Mouse (Mus musculus) midbrain, embryonic 14.5 days (tissue): ENCODE results near the gene Lrp6. TPM values are rescaled to one million over a fixed set of nuclear protein-coding genes. Genes with fewer than 3 reads are reported as not detected.

Source experiments
- ATAC-seq: fragments of 200-750 bp; cut with Nextera tagmentation; 2 replicates; pipeline ENCODE4 v1.8.0; 2017; ENCODE audit warnings: moderate number of reproducible peaks, moderate library complexity; ENCODE audit not compliant: low FRiP score, low TSS enrichment
- DNase-seq: peaks from one replicate; pipeline ENCODE4 v3.0.0-alpha.2; 2015
- H3K27ac ChIP-seq: fragments of 300-500 bp; sonication (generic); replicated peaks from 2 replicates; pipeline ENCODE4 v1.5.1; 2014; ENCODE audit warnings: mild to moderate bottlenecking, low read depth, low read length, moderate library complexity
- H3K27me3 ChIP-seq: fragments of 300-500 bp; sonication (generic); 2 replicates; pipeline ENCODE4 v1.6.1; 2014; ENCODE audit warnings: low read length, control low read depth, mixed read lengths; ENCODE audit not compliant: control insufficient read depth, insufficient read depth
- H3K36me3 ChIP-seq: fragments of 300-500 bp; sonication (generic); 2 replicates; pipeline ENCODE4 v1.6.1; 2014; ENCODE audit warnings: low read length, control low read depth; ENCODE audit not compliant: control insufficient read depth, insufficient read depth
- H3K4me1 ChIP-seq: fragments of 300-500 bp; sonication (generic); 2 replicates; pipeline ENCODE4 v1.6.1; 2014; ENCODE audit warnings: mild to moderate bottlenecking, antibody characterized with exemption, low read length, control low read depth; ENCODE audit not compliant: control insufficient read depth, insufficient read depth
- H3K4me2 ChIP-seq: fragments of 300-500 bp; sonication (generic); 2 replicates; pipeline ENCODE4 v1.6.1; 2014; ENCODE audit warnings: mild to moderate bottlenecking, low read length, moderate library complexity
- H3K4me3 ChIP-seq: fragments of 300-500 bp; sonication (generic); replicated peaks from 2 replicates; pipeline ENCODE4 v1.5.1; 2014; ENCODE audit warnings: low read depth, low read length
- H3K9ac ChIP-seq: fragments of 300-500 bp; sonication (generic); replicated peaks from 2 replicates; pipeline ENCODE4 v1.6.1; 2014; ENCODE audit warnings: mild to moderate bottlenecking, low read length, moderate library complexity
- H3K9me3 ChIP-seq: fragments of 300-500 bp; sonication (generic); 2 replicates; pipeline ENCODE4 v1.6.1; 2016; ENCODE audit warnings: low read length, control low read depth, mixed read lengths; ENCODE audit not compliant: control insufficient read depth
- WGBS: fragments of 180-500 bp; shearing (Covaris S2); extraction: QIAGEN DNeasy Blood & Tissue Kit; methylation state at CpG from one replicate; pipeline ENCODE4 v1.1.7; 2014; 5-methylcytosine and 5-hydroxymethylcytosine counted together
- polyA plus RNA-seq: library from polyadenylated mRNA; unstranded; fragments of >200 nt; fragmentation: Nextera tagmentation; extraction: Ambion mirVana; gene quantifications from 2 replicates; pipeline ENCODE4 v1.2.1, GENCODE M21; 2014

Gene Lrp6
- polyA plus RNA-seq, 1 experiment from 2014 or later = 26.8 TPM

DNA sequence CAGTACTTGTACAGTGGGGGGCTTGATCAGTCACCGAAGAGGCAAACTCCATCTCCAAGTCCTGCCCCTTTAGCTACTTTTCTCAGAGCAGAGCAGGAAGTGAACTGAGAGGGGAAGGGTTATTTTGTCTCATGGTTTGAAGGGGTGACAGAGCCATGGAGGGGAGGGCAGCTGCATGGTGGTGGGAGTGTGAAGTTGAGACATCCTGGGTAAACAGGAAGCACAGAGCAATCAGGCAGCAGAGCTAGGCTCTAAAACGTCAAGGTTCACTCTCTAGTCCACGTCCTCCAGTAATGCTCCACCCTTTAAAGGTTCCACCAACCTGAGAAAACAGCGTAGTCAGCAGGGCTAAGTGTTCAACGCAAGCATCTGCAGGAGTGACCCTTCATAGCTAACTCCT is 129.8 kb downstream of the Lrp6 start:
- Histone ChIP-seq H3K36me3 (no peaks in the 10 kb centered on the region), H3K4me2 (no peak overlapping the region), H3K4me1 (peaks cover 12% of the 10 kb centered on the region; the same call in 1 of the 2 replicates), H3K9ac (no peak overlapping the region), H3K4me3 (no peak overlapping the region), H3K27ac (no peak overlapping the region), H3K9me3 (no peaks in the 10 kb centered on the region), H3K27me3 (no peaks in the 10 kb centered on the region)
- no peak for ATAC-seq
- DNase-seq = no peak
- 84% methylated on average over 5 of the region's 5 CpGs for WGBS

DNA sequence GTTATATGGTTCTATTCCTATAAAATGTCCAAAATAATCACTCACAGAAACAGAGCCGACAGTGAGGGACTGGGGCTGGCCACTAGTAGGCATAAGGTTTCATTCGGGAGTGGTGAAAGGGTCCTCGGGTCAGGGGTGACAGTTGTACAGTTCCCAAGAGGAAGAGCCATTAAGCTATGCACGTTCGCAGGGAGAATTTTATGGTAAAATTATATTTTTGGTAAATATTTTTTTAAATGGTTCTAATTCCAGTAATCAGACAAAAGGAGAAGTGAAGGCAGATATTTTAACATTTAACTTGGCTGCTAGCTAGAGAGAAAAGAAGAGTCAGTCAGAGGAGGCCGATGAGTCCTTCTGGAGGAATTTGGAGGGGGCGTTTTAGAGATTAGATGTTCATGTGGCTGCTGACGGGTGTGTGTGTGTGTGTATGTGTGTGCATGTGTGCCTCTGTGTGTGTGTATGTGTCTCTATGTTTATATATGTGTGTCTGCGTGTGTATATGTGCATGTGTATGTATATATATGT is 131.8 kb downstream of the Lrp6 start:
- WGBS = 85% methylated on average over 9 of the region's 9 CpGs
- Histone ChIP-seq H3K27me3 (no peaks in the 10 kb centered on the region), H3K4me2 (no peak overlapping the region), H3K4me1 (peaks cover 11% of the 10 kb centered on the region; the same call in 1 of the 2 replicates), H3K27ac (no peak overlapping the region), H3K36me3 (no peaks in the 10 kb centered on the region), H3K9ac (no peak overlapping the region), H3K9me3 (no peaks in the 10 kb centered on the region), H3K4me3 (no peak overlapping the region)
- no peak for DNase-seq
- ATAC-seq = no peak

DNA sequence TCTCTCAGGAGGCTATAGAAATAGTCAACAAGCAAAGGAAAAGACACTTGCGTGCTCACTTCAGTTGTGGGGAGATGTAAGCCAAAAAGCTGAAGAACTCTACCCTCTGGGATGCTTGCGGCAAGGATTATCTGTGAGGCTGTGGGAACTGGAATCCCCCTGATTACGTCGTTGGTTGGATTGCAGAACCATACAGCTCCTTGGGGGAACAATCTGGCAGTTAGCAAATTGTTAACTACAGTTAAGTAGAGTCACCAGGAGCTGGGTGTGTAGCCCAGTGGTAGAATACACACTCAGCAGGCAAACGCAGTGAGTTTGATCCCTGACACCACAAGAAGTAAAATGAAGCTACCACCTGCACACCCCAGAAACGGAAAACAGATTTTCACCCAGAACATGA is 132.7 kb downstream of the Lrp6 start:
- DNase-seq (no peak), ATAC-seq (no peak)
- H3K27ac ChIP-seq = no peak overlapping the region
- no peak overlapping the region for H3K9ac ChIP-seq
- WGBS = 71% methylated on average over 6 of the region's 6 CpGs
- H3K9me3 ChIP-seq = no peaks in the 10 kb centered on the region
- H3K36me3 ChIP-seq = no peaks in the 10 kb centered on the region
- no peak overlapping the region for H3K4me3 ChIP-seq
- peaks cover 3% of the 10 kb centered on the region; the same call in 1 of the 2 replicates for H3K4me1 ChIP-seq
- no peaks in the 10 kb centered on the region for H3K27me3 ChIP-seq
- H3K4me2 ChIP-seq = no peak overlapping the region

DNA sequence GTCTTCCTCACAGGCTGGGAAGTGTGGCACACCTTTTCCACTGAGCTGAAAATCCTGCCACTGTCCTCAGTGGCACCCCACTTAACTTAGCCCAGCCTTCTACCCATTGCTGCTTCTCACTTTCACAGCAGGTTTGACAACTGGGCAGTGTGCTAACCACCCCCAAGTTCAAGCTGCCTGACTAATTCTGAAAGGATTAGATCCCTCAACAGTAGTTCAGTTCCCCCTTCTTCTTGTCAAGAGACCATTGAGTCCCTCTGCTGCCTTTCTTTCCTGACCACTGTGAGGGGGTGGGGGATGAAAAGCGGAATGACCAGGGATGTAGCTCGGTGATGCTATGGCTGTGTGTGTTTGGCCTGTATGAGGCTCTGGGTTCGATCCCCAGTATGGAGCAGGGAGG is 133.5 kb downstream of the Lrp6 start:
- Histone ChIP-seq H3K36me3 (no peaks in the 10 kb centered on the region), H3K27ac (no peak overlapping the region), H3K4me1 (no peaks in the 10 kb centered on the region), H3K4me2 (no peak overlapping the region), H3K27me3 (no peaks in the 10 kb centered on the region), H3K9ac (no peak overlapping the region), H3K9me3 (no peaks in the 10 kb centered on the region), H3K4me3 (no peak overlapping the region)
- no peak for DNase-seq
- 84% methylated on average over 3 of the region's 3 CpGs for WGBS
- no peak for ATAC-seq

DNA sequence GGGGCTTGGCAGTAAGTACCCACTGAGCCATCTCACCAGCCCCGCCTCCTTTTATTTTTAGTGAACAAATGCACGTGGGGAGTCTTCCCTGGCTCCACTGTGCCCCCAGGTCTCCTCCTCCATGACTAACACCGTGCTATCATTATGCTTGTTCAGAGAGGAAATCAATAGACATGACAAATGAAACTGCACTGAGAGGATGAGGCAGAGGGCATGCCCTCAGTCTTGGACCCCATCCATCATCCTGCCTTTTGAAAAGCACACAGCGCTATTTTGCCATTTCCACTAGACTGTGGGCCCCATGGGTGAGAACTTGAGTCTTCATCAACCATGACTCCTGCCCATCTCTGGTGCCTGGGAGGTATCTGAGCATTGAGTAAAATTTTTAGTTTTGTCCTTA is 135.2 kb downstream of the Lrp6 start:
- Histone ChIP-seq H3K27ac (no peak overlapping the region), H3K4me2 (no peak overlapping the region), H3K36me3 (no peaks in the 10 kb centered on the region), H3K4me3 (no peak overlapping the region), H3K4me1 (no peaks in the 10 kb centered on the region), H3K9ac (no peak overlapping the region), H3K9me3 (no peaks in the 10 kb centered on the region), H3K27me3 (no peaks in the 10 kb centered on the region)
- DNase-seq (no peak), ATAC-seq (no peak)
- WGBS = 57% methylated on average over 4 of the region's 4 CpGs

DNA sequence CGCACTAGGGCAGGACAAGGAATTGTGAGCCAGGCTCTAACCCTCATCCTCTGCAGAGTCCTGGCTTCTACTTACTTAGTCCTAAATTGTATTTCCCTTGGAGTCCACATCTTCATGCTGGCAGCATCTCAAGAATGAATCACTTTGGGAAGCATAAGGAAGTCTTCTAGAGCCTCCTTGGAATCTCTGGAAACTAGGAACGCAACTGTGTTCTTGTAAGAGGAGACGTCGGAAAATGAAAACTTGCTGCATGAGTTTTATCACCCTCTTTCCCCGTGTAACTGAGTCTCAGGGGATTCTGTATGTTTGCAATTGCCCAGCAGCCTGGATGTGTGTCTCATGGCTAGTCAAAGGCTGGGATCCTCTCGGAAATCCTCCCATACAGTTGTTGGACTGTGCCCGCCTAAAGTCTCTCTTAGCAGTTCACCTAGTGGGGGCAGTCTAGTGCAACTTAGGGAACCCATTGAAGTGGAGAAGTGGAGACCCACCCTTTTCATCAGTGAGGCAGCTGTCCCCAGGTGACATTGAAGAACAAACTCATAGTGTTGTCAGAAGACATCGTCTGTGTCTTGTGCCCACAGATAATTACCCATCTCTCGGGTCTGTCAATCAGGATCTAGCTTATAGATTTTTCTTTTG is 136.5 kb downstream of the Lrp6 start:
- no peak overlapping the region for H3K4me3 ChIP-seq
- no peak overlapping the region for H3K9ac ChIP-seq
- no peak overlapping the region for H3K27ac ChIP-seq
- 79% methylated on average over 9 of the region's 9 CpGs for WGBS
- H3K4me1 ChIP-seq = no peaks in the 10 kb centered on the region
- no peak overlapping the region for H3K4me2 ChIP-seq
- no peaks in the 10 kb centered on the region for H3K36me3 ChIP-seq
- no peak for DNase-seq
- no peaks in the 10 kb centered on the region for H3K27me3 ChIP-seq
- H3K9me3 ChIP-seq = no peaks in the 10 kb centered on the region
- no peak for ATAC-seq

DNA sequence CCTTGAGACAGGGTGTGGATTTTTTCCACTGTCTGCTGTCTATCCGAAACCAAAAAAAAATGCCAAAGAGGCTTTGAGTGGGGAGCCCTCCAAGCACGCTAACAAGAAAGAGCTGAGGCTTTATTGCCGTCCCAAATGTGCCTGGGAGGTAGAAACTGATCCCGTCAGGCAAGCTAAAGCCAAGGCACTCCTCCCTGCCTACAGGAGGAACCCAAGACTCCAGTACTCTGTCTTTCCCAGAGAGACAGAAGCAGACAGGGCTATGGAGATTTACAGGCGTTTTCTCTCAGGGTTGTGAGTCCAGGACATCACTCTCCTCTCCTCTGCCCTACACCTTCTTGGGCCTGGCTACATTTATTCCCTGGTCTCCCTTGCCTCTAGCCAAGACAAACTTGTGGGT is 138.3 kb downstream of the Lrp6 start:
- H3K4me2 ChIP-seq = no peak overlapping the region
- H3K9ac ChIP-seq = no peak overlapping the region
- H3K4me3 ChIP-seq = no peak overlapping the region
- ATAC-seq (no peak), DNase-seq (no peak)
- no peaks in the 10 kb centered on the region for H3K4me1 ChIP-seq
- H3K27ac ChIP-seq = no peak overlapping the region
- H3K9me3 ChIP-seq = no peaks in the 10 kb centered on the region
- no peaks in the 10 kb centered on the region for H3K27me3 ChIP-seq
- WGBS = 80% methylated on average over 5 of the region's 5 CpGs
- no peaks in the 10 kb centered on the region for H3K36me3 ChIP-seq

DNA sequence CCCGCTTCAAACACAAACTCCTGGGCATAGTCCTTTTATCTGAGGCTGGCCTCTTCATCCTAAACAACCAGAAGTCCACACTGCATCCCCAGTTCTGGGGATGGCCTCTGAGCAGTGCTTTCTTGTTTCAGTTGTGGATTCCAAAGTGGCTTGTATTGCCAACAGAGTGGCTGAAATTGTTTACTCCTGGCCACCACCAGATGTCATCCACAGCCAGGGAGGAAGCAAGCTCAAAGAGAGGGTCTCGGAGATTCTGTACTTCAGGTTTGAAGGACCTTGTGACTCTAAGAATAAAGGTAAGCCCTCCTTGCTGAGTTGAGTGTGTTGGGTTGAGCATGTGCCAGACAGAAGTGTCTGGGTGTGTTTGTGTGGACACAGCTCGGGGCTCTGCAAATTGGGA is 139.6 kb downstream of the Lrp6 start:
- no peak overlapping the region for H3K27ac ChIP-seq
- no peak overlapping the region for H3K9ac ChIP-seq
- 82% methylated on average over 3 of the region's 3 CpGs for WGBS
- DNase-seq = peak; percentile 60
- no peak for ATAC-seq
- no peaks in the 10 kb centered on the region for H3K36me3 ChIP-seq
- H3K4me1 ChIP-seq = no peaks in the 10 kb centered on the region
- H3K27me3 ChIP-seq = no peaks in the 10 kb centered on the region
- no peaks in the 10 kb centered on the region for H3K9me3 ChIP-seq
- H3K4me2 ChIP-seq = no peak overlapping the region
- H3K4me3 ChIP-seq = no peak overlapping the region

DNA sequence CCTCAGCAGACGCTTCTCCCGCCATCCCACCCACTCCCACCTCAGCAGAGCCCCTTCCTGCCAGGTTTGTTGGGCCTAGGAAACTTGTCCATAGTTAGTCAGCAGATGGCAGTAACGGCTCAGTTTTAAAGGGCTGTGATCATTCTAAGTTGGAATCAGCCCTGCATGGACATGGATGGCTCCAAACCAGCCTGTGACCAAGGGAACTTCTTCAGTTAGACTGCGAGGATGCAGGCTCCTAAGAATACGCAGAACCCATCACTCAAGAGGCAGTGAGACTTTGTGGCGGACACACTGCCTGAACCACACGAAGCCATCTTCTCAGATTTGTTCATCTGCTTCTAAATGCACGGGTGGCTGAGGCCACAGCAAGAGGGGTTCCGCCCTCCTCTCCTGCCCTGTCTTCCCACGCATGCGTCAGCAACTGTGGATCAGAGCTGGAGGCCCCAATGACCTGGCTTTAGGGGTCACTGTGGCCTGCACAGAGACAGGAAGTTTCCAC is 141.5 kb downstream of the Lrp6 start:
- Histone ChIP-seq H3K27ac (no peak overlapping the region), H3K4me1 (no peaks in the 10 kb centered on the region), H3K4me2 (0 out of 2 replicates have a peak overlapping the region, but pooled peaks have one; percentile 13), H3K9me3 (no peaks in the 10 kb centered on the region), H3K27me3 (no peaks in the 10 kb centered on the region), H3K9ac (no peak overlapping the region), H3K4me3 (no peak overlapping the region), H3K36me3 (no peaks in the 10 kb centered on the region)
- peak; percentile 80 for ATAC-seq
- 35% methylated on average over 11 of the region's 11 CpGs for WGBS
- peak; percentile 91 for DNase-seq
